Comparison of ENCODE assay signal across 9 mouse cellular contexts in genomic region chr8:70329124-70329834, GRCm38 (mm10). TPM values are rescaled to one million over a fixed set of nuclear protein-coding genes. Genes with fewer than 3 reads are reported as not detected.
A peak's percentile ranks its signal among the peaks of the same experiment; 100 is the strongest.
DNase-seq lines count a peak whose midpoint lies in the region; ATAC-seq lines count a peak whose summit lies in the region.
"Had no signal": no experiment of that assay in that cellular context is flagged by ENCODE, and none has a peak within 500 bp of the region (broad histone marks: within the 10 kb centered on the region; RNA-seq: fewer than 3 reads in every experiment).

TSS of gene Gdf1 (plus strand) at chr8:70329817.

- H3K4me3 ChIP-seq in hindbrain, embryonic 14.5 days (replicated peaks; ENCODE audit: low read length), result no peak within 1 kb of the TSS; the same call in 1 of the 2 replicates
- peak within 1 kb of the TSS; percentile 18 for H3K4me3 ChIP-seq in midbrain, embryonic 12.5 days
- H3K4me3 ChIP-seq: myocyte had no signal

- H3K4me2 ChIP-seq in hindbrain, embryonic 14.5 days (replicated peaks), result 0 out of 2 replicates have a peak within 1 kb of the TSS, but pooled peaks have one; percentile 1
- H3K4me2 ChIP-seq in midbrain, embryonic 12.5 days (replicated peaks), result peak within 1 kb of the TSS; percentile 31

- WGBS in hindbrain, embryonic 14.5 days, result 23% methylated on average over 14 of the region's 14 CpGs
- 20% methylated on average over 14 of the region's 14 CpGs for WGBS in midbrain, embryonic 12.5 days

- H3K9ac ChIP-seq in hindbrain, embryonic 14.5 days, result peak within 1 kb of the TSS; percentile 13; the same call in 1 of the 2 replicates
- H3K9ac ChIP-seq in midbrain, embryonic 12.5 days (replicated peaks), result peak within 1 kb of the TSS; percentile 46

- no peak within 1 kb of the TSS for H3K27ac ChIP-seq in hindbrain, embryonic 14.5 days
- H3K27ac ChIP-seq in midbrain, embryonic 12.5 days (replicated peaks), result no peak within 1 kb of the TSS; the same call in 1 of the 2 replicates

- no peaks in the 10 kb centered on the region for H3K27me3 ChIP-seq in hindbrain, embryonic 14.5 days (ENCODE audit: control insufficient read depth, insufficient read depth, low read length)
- H3K27me3 ChIP-seq in midbrain, embryonic 12.5 days, result peaks cover 30% of the 10 kb centered on the region

- ATAC-seq in hindbrain, embryonic 14.5 days (ENCODE audit: low FRiP score), result no peak
- no peak for ATAC-seq in midbrain, embryonic 12.5 days (ENCODE audit: low FRiP score, low read depth)
- ATAC-seq in frontal cortex, adult (ENCODE audit: low TSS enrichment), result no peak

- peaks cover 14% of the 10 kb centered on the region; the same call in 1 of the 2 replicates for H3K4me1 ChIP-seq in hindbrain, embryonic 14.5 days (replicated peaks; ENCODE audit: control insufficient read depth, insufficient read depth, low read length)
- H3K4me1 ChIP-seq in midbrain, embryonic 12.5 days, result peaks cover 32% of the 10 kb centered on the region

- no peaks in the 10 kb centered on the region for H3K9me3 ChIP-seq in hindbrain, embryonic 14.5 days (ENCODE audit: control insufficient read depth, low read length)
- H3K9me3 ChIP-seq in midbrain, embryonic 12.5 days, result no peaks in the 10 kb centered on the region

- peaks cover 93% of the 10 kb centered on the region for H3K36me3 ChIP-seq in hindbrain, embryonic 14.5 days (replicated peaks; ENCODE audit: control insufficient read depth, insufficient read depth)
- peaks cover 48% of the 10 kb centered on the region for H3K36me3 ChIP-seq in midbrain, embryonic 12.5 days

- DNase-seq in layer of hippocampus, adult 11-12 months (ENCODE audit: low spot score), result peak; percentile 36
- no peak for DNase-seq in layer of hippocampus, adult 8-10 months (ENCODE audit: low spot score in 2 of 2)
- peak; percentile 76 for DNase-seq in embryo, embryonic 10 days (ENCODE audit: low spot score)
- no peak for DNase-seq in hindbrain, embryonic 14.5 days (ENCODE audit: low spot score)
- no peak for DNase-seq in ovary, adult 18-20 months (ENCODE audit: low spot score)
- no peak for DNase-seq in adipocyte (ENCODE audit: low spot score)

RNA-seq across cellular contexts. Expression of gene Gdf1, which starts in this region (rescaled TPM):
- 10 to 100 TPM in 2 of 4 experiments, 1 to 10 TPM in 1, not detected in 1; 4.8 to 16.4 (median 11.3) TPM for total RNA-seq in layer of hippocampus, adult 8-10 months (2022)
- 0.23 and 3.2 TPM in 2 replicates for polyA plus RNA-seq in hindbrain, embryonic 14.5 days (2014; fragmentation: Nextera tagmentation; extraction: Ambion mirVana)
- polyA plus RNA-seq in midbrain, embryonic 12.5 days (2016; fragmentation: Nextera tagmentation; extraction: Ambion mirVana), result 3.7 and 4.5 TPM in 2 replicates

Comparison
In these comparisons a context has a peak if more than half of its experiments do, and no peak if none do; other contexts are left out.
1. DNase-seq: peak in layer of hippocampus, adult 11-12 months (single experiment) and embryo, embryonic 10 days (single experiment); none in layer of hippocampus, adult 8-10 months (0 of 2), hindbrain, embryonic 14.5 days (single experiment), ovary, adult 18-20 months (single experiment) and adipocyte (single experiment).